Mouse (Mus musculus) MEL (cell line): Measurements from ENCODE around the gene Klc1. TPM values are rescaled to one million over a fixed set of nuclear protein-coding genes. Genes with fewer than 3 reads are reported as not detected.

ENCODE experiments used
- DNase-seq: peaks from one replicate; pipeline ENCODE4 v3.0.0; 2011; ENCODE audit warnings: low read depth, low spot score
- H3K27ac ChIP-seq: 2 replicates; pipeline ENCODE4 v1.5.1; 2012; ENCODE audit warnings: low read depth, mild to moderate bottlenecking, control low read depth, low read length, moderate library complexity; ENCODE audit not compliant: control insufficient read depth
- H3K27me3 ChIP-seq, 2 experiments: fragments of 150-350 bp in 1 of 2; sonication (generic) in 1 of 2; 2 replicates each; pipeline ENCODE4 v1.6.1; 2012; ENCODE audit warnings: low read length in 2 of 2, mild to moderate bottlenecking in 2 of 2, improper control_type of control experiment in 1 of 2, moderate library complexity in 1 of 2; ENCODE audit not compliant: insufficient read depth in 2 of 2, control insufficient read depth in 1 of 2
- H3K36me3 ChIP-seq, 2 experiments: 2 replicates each; pipeline ENCODE4 v1.6.1; 2012 to 2014; ENCODE audit warnings: low read length in 2 of 2, improper control_type of control experiment in 1 of 2, inconsistent platforms in 1 of 2, mild to moderate bottlenecking in 1 of 2; ENCODE audit not compliant: insufficient read depth in 2 of 2, control insufficient read depth in 1 of 2
- H3K4me1 ChIP-seq, 2 experiments: fragments of 150-350 bp in 1 of 2; sonication (generic) in 1 of 2; 2 replicates each; pipeline ENCODE4 v1.6.1; 2012; ENCODE audit warnings: low read length in 2 of 2, improper control_type of control experiment in 1 of 2, mild to moderate bottlenecking in 1 of 2; ENCODE audit not compliant: insufficient read depth in 2 of 2, control insufficient read depth in 1 of 2
- H3K4me3 ChIP-seq, 2 experiments: fragments of 150-350 bp in 1 of 2; sonication (generic) in 1 of 2; 2 replicates each; pipeline ENCODE4 v1.5.1; 2012; ENCODE audit warnings: low read depth in 2 of 2, low read length in 2 of 2, mild to moderate bottlenecking in 2 of 2, moderate library complexity in 2 of 2, control low read depth in 1 of 2, improper control_type of control experiment in 1 of 2; ENCODE audit not compliant: control insufficient read depth in 1 of 2, insufficient read depth in 1 of 2
- H3K79me2 ChIP-seq: 2 replicates; pipeline ENCODE4 v1.6.1; 2012; ENCODE audit warnings: mild to moderate bottlenecking, low read length, moderate library complexity; ENCODE audit not compliant: control insufficient read depth, poor library complexity, insufficient read depth
- H3K9ac ChIP-seq: 2 replicates; pipeline ENCODE4 v1.6.1; 2012; ENCODE audit warnings: low read depth, mild to moderate bottlenecking, control low read depth, low read length, moderate library complexity; ENCODE audit not compliant: control insufficient read depth, poor library complexity, severe bottlenecking
- H3K9me3 ChIP-seq: fragments of 150-350 bp; sonication (generic); replicated peaks from 2 replicates; pipeline ENCODE4 v1.6.1; 2012; ENCODE audit warnings: mild to moderate bottlenecking, low read length, improper control_type of control experiment, moderate library complexity; ENCODE audit not compliant: insufficient read depth
- CHD1 ChIP-seq: IDR thresholded peaks from 2 replicates; pipeline ENCODE4 v1.6.1; 2012; ENCODE audit warnings: low read depth, mild to moderate bottlenecking, inconsistent platforms, low read length, improper control_type of control experiment
- CHD2 ChIP-seq: IDR thresholded peaks from 2 replicates; pipeline ENCODE4 v1.6.1; 2011; ENCODE audit warnings: low read length, improper control_type of control experiment
- ELF1 ChIP-seq: IDR thresholded peaks from 2 replicates; pipeline ENCODE4 v1.6.1; 2014; ENCODE audit warnings: low read depth, mild to moderate bottlenecking, inconsistent platforms, low read length, improper control_type of control experiment, moderate library complexity
- ETS1 ChIP-seq: IDR thresholded peaks from 2 replicates; pipeline ENCODE4 v1.6.1; 2012; ENCODE audit warnings: low read depth, mild to moderate bottlenecking, inconsistent platforms, low read length, improper control_type of control experiment, moderate library complexity
- GABPA ChIP-seq: IDR thresholded peaks from 2 replicates; pipeline ENCODE4 v1.6.1; 2012; ENCODE audit warnings: low read depth, mild to moderate bottlenecking, inconsistent platforms, low read length, improper control_type of control experiment, moderate library complexity
- GATA1 ChIP-seq: IDR thresholded peaks from 2 replicates; pipeline ENCODE4 v1.6.1; 2011; ENCODE audit warnings: low read depth, low read length, improper control_type of control experiment
- HCFC1 ChIP-seq: IDR thresholded peaks from 2 replicates; pipeline ENCODE4 v1.6.1; 2012; ENCODE audit warnings: low read depth, mild to moderate bottlenecking, inconsistent platforms, low read length, improper control_type of control experiment, moderate library complexity
- KAT2A ChIP-seq: conservative IDR thresholded peaks from 2 replicates; pipeline ENCODE4 v1.6.1; 2012; ENCODE audit warnings: low read depth, low read length, improper control_type of control experiment, inconsistent platforms
- MAZ ChIP-seq: IDR thresholded peaks from 2 replicates; pipeline ENCODE4 v1.6.1; 2012; ENCODE audit warnings: low read depth, mild to moderate bottlenecking, inconsistent platforms, low read length, improper control_type of control experiment
- MEF2A ChIP-seq: IDR thresholded peaks from 2 replicates; pipeline ENCODE4 v1.6.1; 2014; ENCODE audit warnings: low read depth, mild to moderate bottlenecking, inconsistent platforms, low read length, improper control_type of control experiment; ENCODE audit not compliant: poor library complexity, insufficient replicate concordance, severe bottlenecking; ENCODE audit errors: extremely low read depth
- MXI1 ChIP-seq: IDR thresholded peaks from 2 replicates; pipeline ENCODE4 v1.6.1; 2011; ENCODE audit warnings: mild to moderate bottlenecking, low read depth, low read length, improper control_type of control experiment
- MYB ChIP-seq: IDR thresholded peaks from 2 replicates; pipeline ENCODE4 v1.6.1; 2011; ENCODE audit warnings: mild to moderate bottlenecking, low read depth, low read length, improper control_type of control experiment
- NELFE ChIP-seq: IDR thresholded peaks from 2 replicates; pipeline ENCODE4 v1.6.1; 2011; ENCODE audit warnings: low read depth, low read length, improper control_type of control experiment
- POLR2A ChIP-seq, 2 experiments: IDR thresholded peaks; 2 replicates each; pipeline ENCODE4 v1.6.1; 2011 to 2012; ENCODE audit warnings: low read length in 2 of 2, mild to moderate bottlenecking in 2 of 2, control low read depth in 1 of 2, improper control_type of control experiment in 1 of 2, low read depth in 1 of 2, moderate library complexity in 1 of 2; ENCODE audit not compliant: control insufficient read depth in 1 of 2, insufficient read depth in 1 of 2, poor library complexity in 1 of 2
- POLR2AphosphoS2 ChIP-seq: IDR thresholded peaks from 2 replicates; pipeline ENCODE4 v1.6.1; 2011; ENCODE audit warnings: low read length, improper control_type of control experiment
- TAL1 ChIP-seq: IDR thresholded peaks from 2 replicates; pipeline ENCODE4 v1.6.1; 2012; ENCODE audit warnings: mild to moderate bottlenecking, inconsistent platforms, low read length, moderate library complexity, mixed read lengths
- TCF12 ChIP-seq: IDR thresholded peaks from 2 replicates; pipeline ENCODE4 v1.6.1; 2014; ENCODE audit warnings: low read depth, mild to moderate bottlenecking, inconsistent platforms, low read length, improper control_type of control experiment, moderate library complexity
- UBTF ChIP-seq: IDR thresholded peaks from 2 replicates; pipeline ENCODE4 v1.6.1; 2012; ENCODE audit warnings: low read depth, mild to moderate bottlenecking, inconsistent platforms, low read length, improper control_type of control experiment, moderate library complexity, borderline replicate concordance; ENCODE audit not compliant: insufficient read depth
- USF1 ChIP-seq: IDR thresholded peaks from 2 replicates; pipeline ENCODE4 v1.6.1; 2014; ENCODE audit warnings: low read depth, mild to moderate bottlenecking, inconsistent platforms, low read length, improper control_type of control experiment, moderate library complexity
- ZNF384 ChIP-seq: IDR thresholded peaks from 2 replicates; pipeline ENCODE4 v1.6.1; 2012; ENCODE audit warnings: low read depth, mild to moderate bottlenecking, inconsistent platforms, low read length, improper control_type of control experiment
- polyA plus RNA-seq, 2 experiments: library from polyadenylated mRNA; stranded (reverse) in 1 of 2; unstranded in 1 of 2; fragments of >175 nt in 1 of 2; fragments of >200 nt in 1 of 2; gene quantifications; 2 replicates each; pipeline versions ENCODE4 v1.2.1 to v1.2.4; 2012; ENCODE audit warnings: low replicate concordance in 2 of 2, low read depth in 1 of 2; ENCODE audit not compliant: insufficient read length in 2 of 2, insufficient read depth in 1 of 2, missing spikeins in 1 of 2
- total RNA-seq: library from RNA; depleted of rRNA; stranded (reverse); fragments of 300-350 nt; gene quantifications from 2 replicates; pipeline ENCODE4 v1.2.3, GENCODE M21; 2012; rRNA removed

The Klc1 gene
- total RNA-seq: 29.1 and 30.7 TPM in 2 replicates
- 10 to 100 TPM in 1 of 2 experiments, not detected in 1; 60.4 TPM for polyA plus RNA-seq

DNA sequence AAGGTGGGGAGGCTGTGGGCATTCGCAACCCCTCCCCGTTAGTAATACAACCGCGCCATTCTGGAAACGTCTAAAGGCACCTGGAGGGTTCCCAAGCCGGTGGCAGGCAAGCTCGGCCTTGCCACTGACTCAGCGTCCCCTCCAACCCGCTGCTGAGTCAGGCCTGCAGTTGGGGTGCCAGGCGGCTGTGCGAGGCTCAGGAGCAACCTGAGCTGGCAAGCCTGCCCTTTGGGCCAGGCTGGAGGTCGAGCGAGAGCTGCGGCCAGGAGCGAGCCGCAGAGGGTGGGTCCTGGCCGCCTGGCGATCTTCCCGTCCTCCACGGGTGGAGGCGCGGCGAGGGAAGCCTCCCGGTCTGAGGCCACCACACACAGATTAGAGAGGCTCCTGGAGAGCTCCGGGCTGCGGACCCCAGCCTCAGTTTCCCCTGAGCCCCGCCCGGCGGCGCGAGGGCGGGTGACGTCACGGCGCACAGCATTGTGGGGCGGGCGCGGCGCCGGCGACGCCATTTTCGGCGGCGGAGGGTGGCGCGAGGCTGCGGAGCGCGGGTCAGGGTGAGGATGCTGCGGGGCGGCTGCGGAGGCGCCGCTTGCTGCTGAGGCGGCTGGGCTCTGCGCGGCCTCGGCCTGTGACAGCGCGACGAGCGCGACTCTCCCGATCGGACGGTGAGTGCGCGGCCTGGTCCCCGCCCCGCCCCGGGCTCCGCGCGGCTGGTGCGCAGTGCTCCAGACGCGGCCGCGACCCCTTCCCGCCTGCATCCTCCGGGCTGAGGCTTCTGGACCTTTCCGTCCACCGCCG, at the start of gene Klc1:
Klc1 (plus strand) TSS at position 469 of the 795 bp plus-strand sequence.
- DNase-seq: peak; percentile 75
- Histone ChIP-seq H3K36me3 (peaks cover 0 to 10% of the 10 kb centered on the region in 2 experiments; a peak in 2 of 4 replicates), H3K27me3 (no peaks in the 10 kb centered on the region), H3K79me2 (peaks cover 31% of the 10 kb centered on the region), H3K4me3 (peak within 1 kb of the TSS; percentile 79 to 94), H3K9me3 (no peaks in the 10 kb centered on the region), H3K9ac (peak within 1 kb of the TSS; percentile 86), H3K4me1 (peaks cover 9 to 18% of the 10 kb centered on the region in 2 experiments), H3K27ac (peak within 1 kb of the TSS; percentile 21)
- no peak; the same call in 1 of the 2 replicates for TF ChIP-seq KAT2A
- no peak for TF ChIP-seq ZNF384
- TF ChIP-seq CHD1: no peak
- no peak for TF ChIP-seq GATA1
- no peak for TF ChIP-seq MYB
- TF ChIP-seq TCF12: 0 out of 2 replicates have a peak, but pooled peaks have one; percentile 18
- no peak for TF ChIP-seq CHD2
- TF ChIP-seq MEF2A: no peak
- TF ChIP-seq ETS1: no peak
- TF ChIP-seq MAZ: no peak; the same call in 1 of the 2 replicates
- no peak for TF ChIP-seq ELF1
- TF ChIP-seq POLR2A (IDR thresholded peaks at IDR 0.05; ENCODE audit: control insufficient read depth in 1 of 2, insufficient read depth in 1 of 2, low read depth in 1 of 2, low read length in 2 of 2, poor library complexity in 1 of 2): peak; percentile 83 to 91
- no peak for TF ChIP-seq TAL1
- no peak for TF ChIP-seq UBTF
- TF ChIP-seq MXI1: 0 out of 2 replicates have a peak, but pooled peaks have one; percentile 6
- TF ChIP-seq USF1: no peak
- peak; percentile 78 for TF ChIP-seq HCFC1
- TF ChIP-seq NELFE: peak; percentile 76
- TF ChIP-seq POLR2AphosphoS2: peak; percentile 57; the same call in 1 of the 2 replicates
- no peak for TF ChIP-seq GABPA
